Mouse (Mus musculus): ENCODE measurements at regions not wholly inside any gene's neighbourhood (a gene's known extent, or its start where the extent isn't known, plus 50 kb on each side); places are given as distances from the start of the nearest gene placed in this dataset.

DNA sequence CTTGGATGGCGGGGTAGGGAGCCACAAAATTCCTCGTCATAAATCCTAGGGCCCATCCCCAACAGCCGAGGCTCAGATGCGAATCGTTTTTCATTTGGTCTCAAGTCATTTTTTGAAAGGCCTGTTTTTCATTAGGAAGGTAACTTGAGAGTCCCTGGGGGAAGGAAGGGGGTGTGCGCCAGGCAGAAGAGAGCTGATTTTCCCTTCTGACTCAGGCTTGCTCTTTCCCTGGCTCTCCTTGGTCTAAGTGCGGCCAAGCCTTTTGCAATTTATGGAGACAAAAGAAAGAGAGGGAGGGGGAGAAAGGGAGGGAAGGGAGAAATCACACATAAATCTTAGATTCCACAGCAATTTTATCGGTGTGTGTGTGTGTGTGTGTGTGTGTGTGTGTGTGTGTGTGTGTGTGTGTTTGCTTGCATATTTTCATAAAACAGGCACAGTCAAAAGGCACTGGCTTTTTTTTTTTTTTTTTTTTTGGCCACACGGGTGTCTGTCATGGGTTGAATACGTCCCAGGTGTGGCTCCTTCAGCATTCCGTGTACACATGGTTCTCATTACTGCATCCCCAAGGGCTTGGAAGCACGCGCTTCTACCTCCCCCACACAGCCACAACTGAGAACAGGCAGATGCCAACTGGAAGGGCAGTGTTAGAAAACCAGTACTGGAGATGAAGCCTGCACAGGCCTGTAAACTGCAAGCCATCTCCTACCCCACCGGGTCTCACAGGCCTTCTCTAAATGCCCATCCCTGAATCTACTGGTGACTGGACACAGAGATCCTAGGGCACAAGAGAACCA is 191.8 kb upstream of the Dapk1 start:
- 91% methylated on average over 14 of the region's 14 CpGs for WGBS
- no peak for TF ChIP-seq POLR2A (IDR thresholded peaks at IDR 0.05; ENCODE audit: extremely low read depth, insufficient read depth, low read length)
- TF ChIP-seq CTCF (IDR thresholded peaks at IDR 0.05; ENCODE audit: low read depth, low read length), result no peak
- Histone ChIP-seq H3K27me3 (ENCODE audit: control insufficient read depth, insufficient read depth, low read length) (no peaks in the 10 kb centered on the region), H3K4me3 (ENCODE audit: insufficient read depth, low read depth, low read length) (no peak overlapping the region), H3K79me2 (ENCODE audit: control insufficient read depth, insufficient read depth, low read length) (no peaks in the 10 kb centered on the region), H3K27ac (replicated peaks; ENCODE audit: insufficient read depth, low read depth, low read length) (no peak overlapping the region), H3K4me1 (ENCODE audit: control insufficient read depth, insufficient read depth, low read length) (no peaks in the 10 kb centered on the region), H3K36me3 (ENCODE audit: control insufficient read depth, insufficient read depth, low read length) (no peaks in the 10 kb centered on the region), H3K9ac (ENCODE audit: low read depth, low read length) (no peak overlapping the region)
- no peak for DNase-seq (ENCODE audit: extremely low read depth, low read depth, low spot score)

GRCm38 (mm10) chr13:60416024-60416423 is 185.7 kb upstream of the Dapk1 start:
- Histone ChIP-seq H3K36me3 (ENCODE audit: control insufficient read depth, insufficient read depth, low read length) (no peaks in the 10 kb centered on the region), H3K27ac (replicated peaks; ENCODE audit: insufficient read depth, low read depth, low read length) (no peak overlapping the region), H3K4me3 (ENCODE audit: insufficient read depth, low read depth, low read length) (no peak overlapping the region), H3K27me3 (ENCODE audit: control insufficient read depth, insufficient read depth, low read length) (no peaks in the 10 kb centered on the region), H3K4me1 (ENCODE audit: control insufficient read depth, insufficient read depth, low read length) (no peaks in the 10 kb centered on the region), H3K79me2 (ENCODE audit: control insufficient read depth, insufficient read depth, low read length) (no peaks in the 10 kb centered on the region), H3K9ac (ENCODE audit: low read depth, low read length) (no peak overlapping the region)
- 83% methylated on average over 1 of the region's 1 CpGs for WGBS
- DNase-seq (ENCODE audit: extremely low read depth, low read depth, low spot score), result no peak
- no peak for TF ChIP-seq CTCF (IDR thresholded peaks at IDR 0.05; ENCODE audit: low read depth, low read length)
- no peak for TF ChIP-seq POLR2A (IDR thresholded peaks at IDR 0.05; ENCODE audit: extremely low read depth, insufficient read depth, low read length)

GRCm38 (mm10) chr13:60417015-60417414 is 184.7 kb upstream of the Dapk1 start:
- Histone ChIP-seq H3K79me2 (ENCODE audit: control insufficient read depth, insufficient read depth, low read length) (no peaks in the 10 kb centered on the region), H3K27ac (replicated peaks; ENCODE audit: insufficient read depth, low read depth, low read length) (no peak overlapping the region), H3K4me1 (ENCODE audit: control insufficient read depth, insufficient read depth, low read length) (no peaks in the 10 kb centered on the region), H3K36me3 (ENCODE audit: control insufficient read depth, insufficient read depth, low read length) (no peaks in the 10 kb centered on the region), H3K9ac (ENCODE audit: low read depth, low read length) (no peak overlapping the region), H3K4me3 (ENCODE audit: insufficient read depth, low read depth, low read length) (no peak overlapping the region), H3K27me3 (ENCODE audit: control insufficient read depth, insufficient read depth, low read length) (no peaks in the 10 kb centered on the region)
- TF ChIP-seq CTCF (IDR thresholded peaks at IDR 0.05; ENCODE audit: low read depth, low read length), result no peak
- TF ChIP-seq POLR2A (IDR thresholded peaks at IDR 0.05; ENCODE audit: extremely low read depth, insufficient read depth, low read length), result no peak
- WGBS, result 85% methylated on average over 8 of the region's 8 CpGs
- DNase-seq (ENCODE audit: extremely low read depth, low read depth, low spot score), result no peak

DNA sequence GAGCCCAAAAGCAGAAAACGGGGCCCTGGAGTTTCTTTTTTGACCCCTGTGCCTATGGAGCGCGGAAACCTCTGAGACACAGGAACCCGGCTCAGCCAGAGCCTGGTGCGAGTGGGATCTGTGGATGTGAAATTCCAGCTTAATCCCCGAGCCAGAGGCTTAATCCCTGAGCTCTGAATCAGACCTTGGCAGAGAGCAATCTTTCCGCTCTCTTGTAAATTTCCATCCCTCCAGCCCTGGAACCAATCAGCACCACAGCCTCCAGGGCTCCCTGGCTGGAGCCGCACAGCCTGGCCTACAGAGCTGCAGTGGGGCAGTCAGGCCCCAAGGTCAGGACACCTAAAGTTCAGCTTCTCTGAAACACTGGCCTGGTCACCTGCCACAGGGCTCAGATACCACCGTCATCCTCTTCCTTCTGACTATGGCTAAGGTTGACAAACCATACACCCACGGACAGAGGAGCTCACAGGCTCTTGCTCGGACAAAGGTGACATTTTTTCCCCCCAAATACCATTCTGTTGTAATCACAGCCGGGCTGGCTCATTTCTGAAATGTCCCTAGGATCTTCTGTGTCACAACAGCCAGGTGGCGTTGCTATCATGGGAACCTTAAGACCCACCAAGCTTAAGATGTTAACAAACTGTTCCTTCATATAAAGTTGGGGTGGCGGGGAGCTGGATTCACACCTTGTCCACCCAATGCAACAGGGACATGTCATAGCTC is 184.2 kb upstream of the Dapk1 start:
- peak; percentile 35 for DNase-seq (ENCODE audit: extremely low read depth, low read depth, low spot score)
- Histone ChIP-seq H3K4me1 (ENCODE audit: control insufficient read depth, insufficient read depth, low read length) (no peaks in the 10 kb centered on the region), H3K79me2 (ENCODE audit: control insufficient read depth, insufficient read depth, low read length) (no peaks in the 10 kb centered on the region), H3K36me3 (ENCODE audit: control insufficient read depth, insufficient read depth, low read length) (no peaks in the 10 kb centered on the region), H3K27ac (replicated peaks; ENCODE audit: insufficient read depth, low read depth, low read length) (peak overlapping the region; percentile 4; the same call in 1 of the 2 replicates), H3K9ac (ENCODE audit: low read depth, low read length) (no peak overlapping the region), H3K27me3 (ENCODE audit: control insufficient read depth, insufficient read depth, low read length) (no peaks in the 10 kb centered on the region), H3K4me3 (ENCODE audit: insufficient read depth, low read depth, low read length) (no peak overlapping the region)
- TF ChIP-seq POLR2A (IDR thresholded peaks at IDR 0.05; ENCODE audit: extremely low read depth, insufficient read depth, low read length), result no peak
- TF ChIP-seq CTCF (IDR thresholded peaks at IDR 0.05; ENCODE audit: low read depth, low read length), result no peak
- 69% methylated on average over 14 of the region's 14 CpGs for WGBS

DNA sequence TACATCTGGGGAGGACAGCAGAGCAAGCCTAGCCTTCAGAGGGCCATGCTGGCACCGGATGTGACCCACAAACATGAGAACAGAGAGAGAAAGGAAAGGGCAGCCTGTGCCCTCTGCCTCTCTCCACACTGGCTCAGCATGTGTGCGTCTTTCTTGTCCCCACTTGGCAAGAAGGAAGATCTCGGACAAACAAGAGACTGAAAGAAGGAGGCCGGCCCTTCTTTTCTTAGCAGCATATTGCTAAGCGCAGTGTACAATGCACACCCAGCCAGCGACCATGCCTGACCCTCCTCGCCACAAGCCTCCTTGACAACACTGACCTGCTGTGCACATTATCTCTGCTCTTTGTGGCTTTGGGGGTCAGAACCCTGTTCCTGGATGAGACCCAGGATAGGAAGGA is 181.4 kb upstream of the Dapk1 start:
- no peak overlapping the region for H3K9ac ChIP-seq (ENCODE audit: low read depth, low read length)
- no peaks in the 10 kb centered on the region for H3K4me1 ChIP-seq (ENCODE audit: control insufficient read depth, insufficient read depth, low read length)
- H3K36me3 ChIP-seq (ENCODE audit: control insufficient read depth, insufficient read depth, low read length), result no peaks in the 10 kb centered on the region
- no peaks in the 10 kb centered on the region for H3K79me2 ChIP-seq (ENCODE audit: control insufficient read depth, insufficient read depth, low read length)
- no peak overlapping the region for H3K4me3 ChIP-seq (ENCODE audit: insufficient read depth, low read depth, low read length)
- H3K27me3 ChIP-seq (ENCODE audit: control insufficient read depth, insufficient read depth, low read length), result no peaks in the 10 kb centered on the region
- WGBS, result 79% methylated on average over 7 of the region's 7 CpGs
- TF ChIP-seq POLR2A (IDR thresholded peaks at IDR 0.05; ENCODE audit: extremely low read depth, insufficient read depth, low read length), result no peak
- no peak for TF ChIP-seq CTCF (IDR thresholded peaks at IDR 0.05; ENCODE audit: low read depth, low read length)
- no peak for DNase-seq (ENCODE audit: extremely low read depth, low read depth, low spot score)
- no peak overlapping the region for H3K27ac ChIP-seq (replicated peaks; ENCODE audit: insufficient read depth, low read depth, low read length)

All from liver, adult 2 months (tissue).